Mouse (Mus musculus): ENCODE results near the gene Sipa1l2. TPM values are rescaled to one million over a fixed set of nuclear protein-coding genes. Genes with fewer than 3 reads are reported as not detected.

Gene Sipa1l2
- polyA plus RNA-seq, 1 experiment from 2014 or later: 7.0 TPM

GRCm38 (mm10) chr8:125388404-125389180, 181.0 kb downstream of the Sipa1l2 start:
- H3K36me3 ChIP-seq (ENCODE audit: control insufficient read depth, insufficient read depth, low read length): no peaks in the 10 kb centered on the region
- H3K9ac ChIP-seq (replicated peaks; ENCODE audit: low read depth, low read length): no peak overlapping the region
- no peak overlapping the region for H3K4me2 ChIP-seq (replicated peaks; ENCODE audit: low read depth, low read length)
- no peaks in the 10 kb centered on the region for H3K9me3 ChIP-seq (ENCODE audit: control insufficient read depth, low read depth, low read length)
- H3K27ac ChIP-seq (ENCODE audit: low read length): no peak overlapping the region
- no peaks in the 10 kb centered on the region for H3K27me3 ChIP-seq (ENCODE audit: control insufficient read depth, insufficient read depth, low read length)
- H3K4me3 ChIP-seq (ENCODE audit: low read depth, low read length): no peak overlapping the region
- peaks cover 21% of the 10 kb centered on the region for H3K4me1 ChIP-seq (ENCODE audit: control insufficient read depth, insufficient read depth, low read length)
- ATAC-seq (ENCODE audit: insufficient number of reproducible peaks, insufficient read depth, low FRiP score, low read depth): no peak
- 52% methylated on average over 13 of the region's 13 CpGs for WGBS

GRCm38 (mm10) chr8:125385519-125386150, 184.0 kb downstream of the Sipa1l2 start:
- no peaks in the 10 kb centered on the region for H3K36me3 ChIP-seq (ENCODE audit: control insufficient read depth, insufficient read depth, low read length)
- no peaks in the 10 kb centered on the region for H3K9me3 ChIP-seq (ENCODE audit: control insufficient read depth, low read depth, low read length)
- H3K4me1 ChIP-seq (ENCODE audit: control insufficient read depth, insufficient read depth, low read length): peaks cover 21% of the 10 kb centered on the region
- 23% methylated on average over 6 of the region's 6 CpGs for WGBS
- H3K9ac ChIP-seq (replicated peaks; ENCODE audit: low read depth, low read length): no peak overlapping the region
- no peaks in the 10 kb centered on the region for H3K27me3 ChIP-seq (ENCODE audit: control insufficient read depth, insufficient read depth, low read length)
- peak overlapping the region; percentile 6; the same call in 1 of the 2 replicates for H3K27ac ChIP-seq (ENCODE audit: low read length)
- H3K4me3 ChIP-seq (ENCODE audit: low read depth, low read length): no peak overlapping the region
- H3K4me2 ChIP-seq (replicated peaks; ENCODE audit: low read depth, low read length): no peak overlapping the region
- peak; percentile 69 for ATAC-seq (ENCODE audit: insufficient number of reproducible peaks, insufficient read depth, low FRiP score, low read depth)

- Histone ChIP-seq H3K27me3 (ENCODE audit: control insufficient read depth, insufficient read depth, low read length) (no peaks in the 10 kb centered on the region), H3K4me2 (replicated peaks; ENCODE audit: low read depth, low read length) (no peak overlapping the region), H3K4me1 (ENCODE audit: control insufficient read depth, insufficient read depth, low read length) (peaks cover 13% of the 10 kb centered on the region), H3K9ac (replicated peaks; ENCODE audit: low read depth, low read length) (no peak overlapping the region), H3K4me3 (ENCODE audit: low read depth, low read length) (no peak overlapping the region), H3K27ac (ENCODE audit: low read length) (no peak overlapping the region), H3K9me3 (ENCODE audit: control insufficient read depth, low read depth, low read length) (no peaks in the 10 kb centered on the region), H3K36me3 (ENCODE audit: control insufficient read depth, insufficient read depth, low read length) (no peaks in the 10 kb centered on the region)
- ATAC-seq (ENCODE audit: insufficient number of reproducible peaks, insufficient read depth, low FRiP score, low read depth): no peak
- 94% methylated on average over 4 of the region's 4 CpGs for WGBS
These were observed 184.9 kb downstream of the Sipa1l2 start for GRCm38 (mm10) chr8:125384551-125385183.

GRCm38 (mm10) chr8:125381674-125382073, 187.9 kb downstream of the Sipa1l2 start:
- Histone ChIP-seq H3K9ac (replicated peaks; ENCODE audit: low read depth, low read length) (no peak overlapping the region), H3K9me3 (ENCODE audit: control insufficient read depth, low read depth, low read length) (no peaks in the 10 kb centered on the region), H3K4me1 (ENCODE audit: control insufficient read depth, insufficient read depth, low read length) (peaks cover 5% of the 10 kb centered on the region; the same call in 1 of the 2 replicates), H3K4me3 (ENCODE audit: low read depth, low read length) (no peak overlapping the region), H3K27me3 (ENCODE audit: control insufficient read depth, insufficient read depth, low read length) (no peaks in the 10 kb centered on the region), H3K4me2 (replicated peaks; ENCODE audit: low read depth, low read length) (no peak overlapping the region), H3K36me3 (ENCODE audit: control insufficient read depth, insufficient read depth, low read length) (no peaks in the 10 kb centered on the region), H3K27ac (ENCODE audit: low read length) (no peak overlapping the region)
- 31% methylated on average over 3 of the region's 3 CpGs for WGBS
- 0 out of 2 replicates have a peak, but pooled peaks have one; percentile 7 for ATAC-seq (ENCODE audit: insufficient number of reproducible peaks, insufficient read depth, low FRiP score, low read depth)

GRCm38 (mm10) chr8:125379939-125380338, 189.7 kb downstream of the Sipa1l2 start:
- H3K4me1 ChIP-seq (ENCODE audit: control insufficient read depth, insufficient read depth, low read length): no peaks in the 10 kb centered on the region
- H3K4me2 ChIP-seq (replicated peaks; ENCODE audit: low read depth, low read length): no peak overlapping the region
- H3K36me3 ChIP-seq (ENCODE audit: control insufficient read depth, insufficient read depth, low read length): no peaks in the 10 kb centered on the region
- no peak overlapping the region for H3K27ac ChIP-seq (ENCODE audit: low read length)
- ATAC-seq (ENCODE audit: insufficient number of reproducible peaks, insufficient read depth, low FRiP score, low read depth): no peak
- WGBS: 51% methylated on average over 7 of the region's 7 CpGs
- H3K9me3 ChIP-seq (ENCODE audit: control insufficient read depth, low read depth, low read length): no peaks in the 10 kb centered on the region
- no peak overlapping the region for H3K4me3 ChIP-seq (ENCODE audit: low read depth, low read length)
- no peak overlapping the region for H3K9ac ChIP-seq (replicated peaks; ENCODE audit: low read depth, low read length)
- H3K27me3 ChIP-seq (ENCODE audit: control insufficient read depth, insufficient read depth, low read length): no peaks in the 10 kb centered on the region

GRCm38 (mm10) chr8:125379156-125379555, 190.5 kb downstream of the Sipa1l2 start:
- no peaks in the 10 kb centered on the region for H3K9me3 ChIP-seq (ENCODE audit: control insufficient read depth, low read depth, low read length)
- no peaks in the 10 kb centered on the region for H3K4me1 ChIP-seq (ENCODE audit: control insufficient read depth, insufficient read depth, low read length)
- H3K9ac ChIP-seq (replicated peaks; ENCODE audit: low read depth, low read length): no peak overlapping the region
- WGBS: 67% methylated on average over 10 of the region's 10 CpGs
- no peaks in the 10 kb centered on the region for H3K27me3 ChIP-seq (ENCODE audit: control insufficient read depth, insufficient read depth, low read length)
- no peak overlapping the region for H3K4me2 ChIP-seq (replicated peaks; ENCODE audit: low read depth, low read length)
- no peak overlapping the region for H3K27ac ChIP-seq (ENCODE audit: low read length)
- no peak for ATAC-seq (ENCODE audit: insufficient number of reproducible peaks, insufficient read depth, low FRiP score, low read depth)
- no peaks in the 10 kb centered on the region for H3K36me3 ChIP-seq (ENCODE audit: control insufficient read depth, insufficient read depth, low read length)
- H3K4me3 ChIP-seq (ENCODE audit: low read depth, low read length): no peak overlapping the region

GRCm38 (mm10) chr8:125377704-125378103, 191.9 kb downstream of the Sipa1l2 start:
- H3K36me3 ChIP-seq (ENCODE audit: control insufficient read depth, insufficient read depth, low read length): no peaks in the 10 kb centered on the region
- WGBS: 96% methylated on average over 3 of the region's 3 CpGs
- no peak for ATAC-seq (ENCODE audit: insufficient number of reproducible peaks, insufficient read depth, low FRiP score, low read depth)

GRCm38 (mm10) chr8:125376448-125376845, 193.2 kb downstream of the Sipa1l2 start:
- no peak for ATAC-seq (ENCODE audit: insufficient number of reproducible peaks, insufficient read depth, low FRiP score, low read depth)
- Histone ChIP-seq H3K36me3 (ENCODE audit: control insufficient read depth, insufficient read depth, low read length) (no peaks in the 10 kb centered on the region), H3K27ac (ENCODE audit: low read length) (no peak overlapping the region), H3K4me1 (ENCODE audit: control insufficient read depth, insufficient read depth, low read length) (no peaks in the 10 kb centered on the region), H3K9ac (replicated peaks; ENCODE audit: low read depth, low read length) (no peak overlapping the region), H3K4me3 (ENCODE audit: low read depth, low read length) (no peak overlapping the region), H3K9me3 (ENCODE audit: control insufficient read depth, low read depth, low read length) (no peaks in the 10 kb centered on the region), H3K4me2 (replicated peaks; ENCODE audit: low read depth, low read length) (no peak overlapping the region), H3K27me3 (ENCODE audit: control insufficient read depth, insufficient read depth, low read length) (no peaks in the 10 kb centered on the region)
- WGBS: 59% methylated on average over 6 of the region's 6 CpGs

More at GRCm38 (mm10) chr8:125377704-125378103, 191.9 kb downstream of the Sipa1l2 start:
- Histone ChIP-seq H3K27ac (ENCODE audit: low read length) (no peak overlapping the region), H3K4me1 (ENCODE audit: control insufficient read depth, insufficient read depth, low read length) (no peaks in the 10 kb centered on the region), H3K9me3 (ENCODE audit: control insufficient read depth, low read depth, low read length) (no peaks in the 10 kb centered on the region), H3K9ac (replicated peaks; ENCODE audit: low read depth, low read length) (no peak overlapping the region), H3K4me3 (ENCODE audit: low read depth, low read length) (no peak overlapping the region), H3K27me3 (ENCODE audit: control insufficient read depth, insufficient read depth, low read length) (no peaks in the 10 kb centered on the region), H3K4me2 (replicated peaks; ENCODE audit: low read depth, low read length) (no peak overlapping the region)
